In genomic region chr6:22355396-22356085, GRCm38 (mm10) we compare ENCODE assay signal across 8 mouse cellular contexts. TPM values are rescaled to one million over a fixed set of nuclear protein-coding genes. Genes with fewer than 3 reads are reported as not detected.
A peak's percentile ranks its signal among the peaks of the same experiment; 100 is the strongest.
DNase-seq lines count a peak whose midpoint lies in the region; ATAC-seq and TF ChIP-seq lines count a peak whose summit lies in the region.

No protein-coding gene starts in this region.

- H3K4me1 ChIP-seq in intestine, postnatal 0 days (replicated peaks; ENCODE audit: control insufficient read depth, insufficient read depth, low read length), result 0 out of 2 replicates have a peak, but pooled peaks cover 3% of the 10 kb centered on the region
- peaks cover 8% of the 10 kb centered on the region for H3K4me1 ChIP-seq in small intestine, adult 2 months (ENCODE audit: control insufficient read depth, insufficient read depth, insufficient read length, low read length)

- no peaks in the 10 kb centered on the region for H3K9me3 ChIP-seq in intestine, postnatal 0 days (ENCODE audit: control insufficient read depth)

- ATAC-seq in erythroblast, adult 5-6 weeks (replicated peaks; ENCODE audit: low FRiP score, poor library complexity, severe bottlenecking), result peak; percentile 93
- ATAC-seq in intestine, postnatal 0 days, result no peak

- peak overlapping the region; percentile 87 for H3K4me2 ChIP-seq in intestine, postnatal 0 days (replicated peaks; ENCODE audit: low read depth)

- H3K27me3 ChIP-seq in intestine, postnatal 0 days (replicated peaks; ENCODE audit: control insufficient read depth, insufficient read depth, low read length), result no peaks in the 10 kb centered on the region
- no peaks in the 10 kb centered on the region for H3K27me3 ChIP-seq in small intestine, adult 2 months (ENCODE audit: control insufficient read depth, insufficient read depth, low read length)

- peak overlapping the region; percentile 92 for H3K27ac ChIP-seq in intestine, postnatal 0 days (ENCODE audit: low read depth, low read length)
- peak overlapping the region; percentile 67 for H3K27ac ChIP-seq in small intestine, adult 2 months (ENCODE audit: insufficient read depth, low read depth, low read length)

- no peaks in the 10 kb centered on the region for H3K36me3 ChIP-seq in intestine, postnatal 0 days (ENCODE audit: control insufficient read depth, insufficient read depth)
- H3K36me3 ChIP-seq in small intestine, adult 2 months (ENCODE audit: control insufficient read depth, insufficient read depth, low read length), result no peaks in the 10 kb centered on the region

- no peak for TF ChIP-seq CTCF in intestine, postnatal 0 days (IDR thresholded peaks at IDR 0.05; ENCODE audit: low read depth)
- TF ChIP-seq CTCF in small intestine, adult 2 months (IDR thresholded peaks at IDR 0.05; ENCODE audit: extremely low read depth, insufficient read length, insufficient replicate concordance, low read depth, low read length), result no peak

- no peak for TF ChIP-seq POLR2A in small intestine, adult 2 months (IDR thresholded peaks at IDR 0.05; ENCODE audit: low read depth, low read length)

- DNase-seq in retina, embryonic 14.5 days (ENCODE audit: low spot score), result peak; percentile 6
- no peak for DNase-seq in retina, postnatal 1 day
- no peak for DNase-seq in cerebellum, postnatal 36 days
- DNase-seq in cerebellum, adult 18-20 months, result no peak
- DNase-seq in urinary bladder, postnatal 4 days (ENCODE audit: low spot score in 2 of 2), result no peak

- WGBS in intestine, postnatal 0 days, result 2% methylated on average over 62 of the region's 62 CpGs
- 2% methylated on average over 62 of the region's 62 CpGs for WGBS in small intestine, adult 2 months

- peak overlapping the region; percentile 81 for H3K4me3 ChIP-seq in intestine, postnatal 0 days (ENCODE audit: low read depth, low read length)
- peak overlapping the region; percentile 97 for H3K4me3 ChIP-seq in small intestine, adult 2 months (ENCODE audit: low read depth, low read length)

- peak overlapping the region; percentile 86 for H3K9ac ChIP-seq in intestine, postnatal 0 days (ENCODE audit: low read depth, low read length)

RNA-seq across cellular contexts. Expression of gene Fam3c, which starts 0.5 kb away (rescaled TPM):
- total RNA-seq in erythroblast, adult 5-6 weeks (2015; ENCODE audit: low replicate concordance), result 4.0 and 6.1 TPM in 2 replicates
- 5.4 and 9.1 TPM in 2 replicates for total RNA-seq in erythroblast, adult 5-6 weeks (2017; ENCODE audit: low replicate concordance)
- 58.7 and 59.9 TPM in 2 replicates for polyA plus RNA-seq in intestine, postnatal 0 days (2015; fragmentation: Nextera tagmentation; extraction: Ambion mirVana)
- polyA plus RNA-seq in small intestine, adult 2 months (2012; rRNA removed), result 1.4 and 4.3 TPM in 2 replicates

Comparison
In these comparisons a context has a peak if more than half of its experiments do, and no peak if none do; other contexts are left out.
1. RNA of gene Fam3c, which starts 0.5 kb away (polyA plus RNA-seq): 58.7 to 59.9 TPM in intestine, postnatal 0 days; 1.4 to 4.3 TPM in small intestine, adult 2 months; every median in the first group is over 10 times any median in the second.